Mouse (Mus musculus) intestine, embryonic 16.5 days (tissue): Measurements from ENCODE around the gene Foxs1. TPM values are rescaled to one million over a fixed set of nuclear protein-coding genes. Genes with fewer than 3 reads are reported as not detected.

Experiments used
- ATAC-seq: fragments of 200-750 bp; cut with Nextera tagmentation; 2 replicates; pipeline ENCODE4 v1.8.0; 2017; ENCODE audit warnings: moderate TSS enrichment, moderate library complexity
- H3K27ac ChIP-seq: fragments of 300-500 bp; sonication (generic); 2 replicates; pipeline ENCODE4 v1.5.1; 2014; ENCODE audit warnings: mild to moderate bottlenecking, low read length
- H3K27me3 ChIP-seq: fragments of 300-500 bp; sonication (generic); replicated peaks from 2 replicates; pipeline ENCODE4 v1.6.1; 2014; ENCODE audit warnings: low read length, control low read depth, mixed read lengths; ENCODE audit not compliant: control insufficient read depth, insufficient read depth
- H3K36me3 ChIP-seq: fragments of 300-500 bp; sonication (generic); 2 replicates; pipeline ENCODE4 v1.6.1; 2014; ENCODE audit warnings: low read length, control low read depth; ENCODE audit not compliant: control insufficient read depth, insufficient read depth
- H3K4me1 ChIP-seq: fragments of 300-500 bp; sonication (generic); 2 replicates; pipeline ENCODE4 v1.6.1; 2014; ENCODE audit warnings: low read length, control low read depth, mixed read lengths; ENCODE audit not compliant: control insufficient read depth, insufficient read depth
- H3K4me2 ChIP-seq: fragments of 300-500 bp; sonication (generic); 2 replicates; pipeline ENCODE4 v1.6.1; 2014; ENCODE audit warnings: low read depth, low read length, control low read depth
- H3K4me3 ChIP-seq: fragments of 300-500 bp; sonication (generic); 2 replicates; pipeline ENCODE4 v1.5.1; 2014; ENCODE audit warnings: mild to moderate bottlenecking, low read length
- H3K9ac ChIP-seq: fragments of 300-500 bp; sonication (generic); 2 replicates; pipeline ENCODE4 v1.6.1; 2014; ENCODE audit warnings: low read depth, low read length
- H3K9me3 ChIP-seq: fragments of 300-500 bp; sonication (generic); 2 replicates; pipeline ENCODE4 v1.6.1; 2016; ENCODE audit warnings: low read length, control low read depth; ENCODE audit not compliant: control insufficient read depth
- WGBS: fragments of 180-500 bp; shearing (Covaris S2); extraction: QIAGEN DNeasy Blood & Tissue Kit; methylation state at CpG from one replicate; pipeline ENCODE4 v1.1.7; 2014; 5-methylcytosine and 5-hydroxymethylcytosine counted together
- polyA plus RNA-seq: library from polyadenylated mRNA; unstranded; fragments of >200 nt; fragmentation: Nextera tagmentation; extraction: Ambion mirVana; gene quantifications from 2 replicates; pipeline ENCODE4 v1.2.1, GENCODE M21; 2015

Foxs1 gene
- polyA plus RNA-seq: 2.8 and 3.7 TPM in 2 replicates

GRCm38 (mm10) chr2:152933048-152933447 lies at the start of gene Foxs1:
Foxs1 (minus strand) TSS chr2:152933208.
- WGBS: 34% methylated on average over 9 of the region's 9 CpGs
- Histone ChIP-seq H3K4me1 (no peaks in the 10 kb centered on the region; the same call in 1 of the 2 replicates), H3K36me3 (no peaks in the 10 kb centered on the region), H3K9ac (peak within 1 kb of the TSS; percentile 27), H3K27me3 (no peaks in the 10 kb centered on the region; the same call in 1 of the 2 replicates), H3K27ac (peak within 1 kb of the TSS; percentile 20), H3K4me3 (0 out of 2 replicates have a peak within 1 kb of the TSS, but pooled peaks have one; percentile 6), H3K4me2 (no peak within 1 kb of the TSS; the same call in 1 of the 2 replicates), H3K9me3 (no peaks in the 10 kb centered on the region)
- ATAC-seq: 0 out of 2 replicates have a peak, but pooled peaks have one; percentile 50

- Histone ChIP-seq H3K36me3 (no peaks in the 10 kb centered on the region), H3K27ac (no peak overlapping the region), H3K27me3 (no peaks in the 10 kb centered on the region), H3K4me2 (no peak overlapping the region), H3K4me1 (no peaks in the 10 kb centered on the region), H3K9ac (no peak overlapping the region), H3K4me3 (no peak overlapping the region), H3K9me3 (no peaks in the 10 kb centered on the region)
- 59% methylated on average over 3 of the region's 3 CpGs for WGBS
- no peak for ATAC-seq
Measured at GRCm38 (mm10) chr2:152976991-152977390, 44.0 kb upstream of the Foxs1 start.

GRCm38 (mm10) chr2:152965555-152965954 lies 32.5 kb upstream of the Foxs1 start:
- Histone ChIP-seq H3K27me3 (no peaks in the 10 kb centered on the region), H3K4me1 (no peaks in the 10 kb centered on the region), H3K9ac (no peak overlapping the region), H3K36me3 (no peaks in the 10 kb centered on the region), H3K27ac (no peak overlapping the region), H3K4me3 (no peak overlapping the region), H3K4me2 (no peak overlapping the region), H3K9me3 (no peaks in the 10 kb centered on the region)
- no peak for ATAC-seq
- WGBS: 63% methylated on average over 4 of the region's 4 CpGs

- peak within 1 kb of the TSS; percentile 90 for H3K4me2 ChIP-seq
- 3% methylated on average over 34 of the region's 34 CpGs for WGBS
- no peaks in the 10 kb centered on the region for H3K36me3 ChIP-seq
- no peaks in the 10 kb centered on the region for H3K9me3 ChIP-seq
- no peak within 1 kb of the TSS for H3K27ac ChIP-seq
- H3K27me3 ChIP-seq: peaks cover 2% of the 10 kb centered on the region; the same call in 1 of the 2 replicates
- no peak within 1 kb of the TSS; the same call in 1 of the 2 replicates for H3K9ac ChIP-seq
- ATAC-seq: peak; percentile 95
- peak within 1 kb of the TSS; percentile 47 for H3K4me3 ChIP-seq
- no peaks in the 10 kb centered on the region for H3K4me1 ChIP-seq
Measured at GRCm38 (mm10) chr2:152962091-152962793, 29.2 kb upstream of the Foxs1 start, which contains the start of gene Ttll9. Ttll9 (plus strand) TSS chr2:152962485.

GRCm38 (mm10) chr2:152958116-152958515 lies 25.1 kb upstream of the Foxs1 start:
- no peaks in the 10 kb centered on the region for H3K9me3 ChIP-seq
- no peaks in the 10 kb centered on the region for H3K4me1 ChIP-seq
- no peak overlapping the region for H3K4me3 ChIP-seq
- H3K36me3 ChIP-seq: no peaks in the 10 kb centered on the region
- no peak overlapping the region for H3K9ac ChIP-seq
- ATAC-seq: no peak
- WGBS: 66% methylated on average over 3 of the region's 3 CpGs
- no peak overlapping the region for H3K27ac ChIP-seq
- peaks cover 12% of the 10 kb centered on the region for H3K27me3 ChIP-seq
- H3K4me2 ChIP-seq: no peak overlapping the region

- Histone ChIP-seq H3K9me3 (no peaks in the 10 kb centered on the region), H3K36me3 (no peaks in the 10 kb centered on the region), H3K27me3 (peaks cover 45% of the 10 kb centered on the region), H3K4me2 (peak overlapping the region; percentile 98), H3K27ac (no peak overlapping the region), H3K4me1 (peaks cover 4% of the 10 kb centered on the region; the same call in 1 of the 2 replicates), H3K4me3 (peak overlapping the region; percentile 68), H3K9ac (peak overlapping the region; percentile 66)
- ATAC-seq: no peak
- 19% methylated on average over 13 of the region's 13 CpGs for WGBS
Measured at GRCm38 (mm10) chr2:152951850-152952720, 19.1 kb upstream of the Foxs1 start.

- Histone ChIP-seq H3K4me2 (peak within 1 kb of the TSS; percentile 98), H3K27ac (no peak within 1 kb of the TSS), H3K4me1 (peaks cover 4% of the 10 kb centered on the region; the same call in 1 of the 2 replicates), H3K4me3 (peak within 1 kb of the TSS; percentile 68), H3K9me3 (no peaks in the 10 kb centered on the region), H3K9ac (peak within 1 kb of the TSS; percentile 66), H3K36me3 (no peaks in the 10 kb centered on the region), H3K27me3 (peaks cover 46% of the 10 kb centered on the region)
- peak; percentile 63 for ATAC-seq
- 1% methylated on average over 54 of the region's 54 CpGs for WGBS
Measured at GRCm38 (mm10) chr2:152951065-152951849, 18.2 kb upstream of the Foxs1 start, which contains the start of gene Dusp15. Dusp15 (minus strand) TSS chr2:152951698.

GRCm38 (mm10) chr2:152950358-152951064 lies 17.5 kb upstream of the Foxs1 start:
- 33% methylated on average over 11 of the region's 11 CpGs for WGBS
- Histone ChIP-seq H3K27me3 (peaks cover 53% of the 10 kb centered on the region), H3K9ac (no peak overlapping the region), H3K36me3 (no peaks in the 10 kb centered on the region), H3K4me3 (peak overlapping the region; percentile 68; the same call in 1 of the 2 replicates), H3K4me1 (peaks cover 4% of the 10 kb centered on the region; the same call in 1 of the 2 replicates), H3K9me3 (no peaks in the 10 kb centered on the region), H3K27ac (no peak overlapping the region), H3K4me2 (peak overlapping the region; percentile 98)
- ATAC-seq: no peak; the same call in 1 of the 2 replicates
